Mouse (Mus musculus) MEL (cell line): Measurements from ENCODE around the gene Aco2.

ENCODE experiments used
- E2F4 ChIP-seq: IDR thresholded peaks from 2 replicates; pipeline ENCODE4 v1.6.1; 2011; ENCODE audit warnings: low read depth, low read length, improper control_type of control experiment, borderline replicate concordance
- USF2 ChIP-seq, 2 experiments: IDR thresholded peaks; 2 replicates each; pipeline ENCODE4 v1.6.1; 2011 to 2012; ENCODE audit warnings: improper control_type of control experiment in 2 of 2, low read length in 2 of 2, borderline replicate concordance in 1 of 2, inconsistent platforms in 1 of 2, low read depth in 1 of 2, mild to moderate bottlenecking in 1 of 2; ENCODE audit not compliant: insufficient read depth in 1 of 2

- TF ChIP-seq E2F4 (no peak), USF2 (IDR thresholded peaks at IDR 0.05; ENCODE audit: borderline replicate concordance in 1 of 2, insufficient read depth in 1 of 2, low read depth in 1 of 2, low read length in 2 of 2) (no peak)
These were observed 66.1 kb downstream of the Aco2 start for GRCm38 (mm10) chr15:81938246-81938645.
